Mouse (Mus musculus) forebrain, embryonic 10.5 days (tissue): ENCODE results near the gene Tap2. TPM values are rescaled to one million over a fixed set of nuclear protein-coding genes. Genes with fewer than 3 reads are reported as not detected.

Experiments
- DNase-seq: peaks from one replicate; pipeline ENCODE4 v3.0.0-alpha.2; 2017; ENCODE audit warnings: low spot score; ENCODE audit errors: extremely low spot score
- H3K27ac ChIP-seq: fragments of 300-500 bp; sonication (generic); 2 replicates; pipeline ENCODE4 v1.5.1; 2016; ENCODE audit warnings: mild to moderate bottlenecking
- H3K27me3 ChIP-seq: fragments of 300-500 bp; sonication (generic); 2 replicates; pipeline ENCODE4 v1.6.1; 2016; ENCODE audit warnings: mild to moderate bottlenecking; ENCODE audit not compliant: poor library complexity, severe bottlenecking
- H3K36me3 ChIP-seq: fragments of 300-500 bp; sonication (generic); replicated peaks from 2 replicates; pipeline ENCODE4 v1.6.1; 2016; ENCODE audit warnings: mild to moderate bottlenecking, moderate library complexity
- H3K4me1 ChIP-seq: fragments of 300-500 bp; sonication (generic); 2 replicates; pipeline ENCODE4 v1.6.1; 2016
- H3K4me3 ChIP-seq: fragments of 300-500 bp; sonication (generic); 2 replicates; pipeline ENCODE4 v1.5.1; 2016; ENCODE audit warnings: mild to moderate bottlenecking, moderate library complexity
- H3K9me3 ChIP-seq: fragments of 300-500 bp; sonication (generic); 2 replicates; pipeline ENCODE4 v1.6.1; 2016; ENCODE audit warnings: mild to moderate bottlenecking, moderate library complexity
- WGBS: fragments of 180-500 bp; shearing (Covaris S2); methylation state at CpG from one replicate; pipeline ENCODE4 v1.1.7; 2016; 5-methylcytosine and 5-hydroxymethylcytosine counted together
- polyA plus RNA-seq: library from polyadenylated mRNA; unstranded; fragments of >200 nt; fragmentation: Nextera tagmentation; extraction: Ambion mirVana; gene quantifications from 2 replicates; pipeline ENCODE4 v1.2.1, GENCODE M21; 2016

Gene Tap2
- polyA plus RNA-seq, 1 experiment from 2014 or later: 0.60 TPM

DNA sequence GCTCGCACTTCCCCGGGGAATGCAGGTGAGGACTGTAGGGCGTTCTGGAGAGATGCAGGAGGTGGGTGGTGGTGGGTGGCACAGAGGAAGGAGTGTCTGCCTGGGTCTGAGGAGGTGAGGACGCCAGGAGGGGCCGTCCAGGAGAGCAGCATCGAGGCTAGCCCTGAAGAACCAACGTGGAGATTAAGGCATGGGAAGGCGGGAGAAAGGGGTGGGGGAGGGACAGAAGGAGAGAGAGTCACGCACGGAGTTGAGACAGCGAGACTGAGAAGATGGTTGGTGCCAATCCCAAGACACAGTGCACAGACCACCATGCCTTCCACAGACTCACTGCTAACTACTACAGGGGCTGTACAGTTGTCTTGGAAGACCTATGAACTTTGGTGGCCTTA lies 4.8 kb upstream of the Tap2 start:
- no peak for DNase-seq
- H3K9me3 ChIP-seq: no peaks in the 10 kb centered on the region
- peaks cover 22% of the 10 kb centered on the region for H3K4me1 ChIP-seq
- WGBS: 9% methylated on average over 11 of the region's 11 CpGs
- no peaks in the 10 kb centered on the region for H3K36me3 ChIP-seq
- H3K27me3 ChIP-seq: peaks cover 94% of the 10 kb centered on the region
- peak overlapping the region; percentile 44 for H3K4me3 ChIP-seq
- H3K27ac ChIP-seq: no peak overlapping the region

DNA sequence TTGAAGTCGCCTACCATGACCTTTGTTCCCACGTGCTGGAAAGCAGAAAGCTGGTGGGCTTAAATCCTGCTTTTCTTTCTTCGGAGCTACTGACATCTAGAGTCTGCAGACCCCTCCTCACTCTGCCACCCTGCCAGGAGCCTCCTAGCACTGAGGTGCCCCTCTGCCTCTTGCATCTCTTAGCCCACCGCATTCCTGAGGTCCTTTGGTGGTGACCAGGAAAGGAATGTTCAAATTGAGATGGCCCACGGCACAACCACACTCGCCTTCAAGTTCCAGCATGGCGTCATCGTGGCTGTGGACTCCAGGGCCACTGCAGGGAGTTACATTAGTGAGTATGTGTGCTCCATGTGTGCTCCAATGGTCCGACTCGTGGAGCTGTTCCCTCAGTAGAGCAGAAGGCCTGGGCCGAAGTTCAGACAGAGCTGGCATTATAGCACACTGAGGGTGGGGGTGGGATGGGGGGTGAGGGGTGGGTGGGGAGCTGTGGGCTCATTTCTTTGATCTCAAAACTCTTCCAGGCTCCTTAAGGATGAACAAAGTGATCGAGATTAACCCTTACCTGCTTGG lies 4.2 kb upstream of the Tap2 start:
- 64% methylated on average over 12 of the region's 12 CpGs for WGBS
- H3K36me3 ChIP-seq: no peaks in the 10 kb centered on the region

DNA sequence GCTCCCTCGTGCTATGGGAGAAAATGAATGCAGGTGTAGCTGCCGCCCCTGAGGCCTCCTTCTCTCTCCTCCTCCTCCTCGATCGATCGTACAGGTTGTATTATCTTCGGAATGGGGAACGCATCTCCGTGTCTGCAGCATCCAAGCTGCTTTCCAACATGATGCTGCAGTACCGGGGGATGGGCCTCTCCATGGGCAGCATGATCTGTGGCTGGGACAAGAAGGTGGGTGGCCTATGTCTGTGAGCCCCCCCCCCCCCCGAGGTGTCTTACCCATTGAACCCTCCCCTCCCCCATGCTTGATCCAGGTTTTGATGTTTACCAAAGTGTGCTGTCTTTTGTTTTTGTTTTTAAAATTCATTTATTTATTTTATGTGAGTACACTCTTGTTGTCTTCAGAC lies 3.3 kb upstream of the Tap2 start:
- Histone ChIP-seq H3K27me3 (peaks cover 92% of the 10 kb centered on the region), H3K4me3 (no peak overlapping the region), H3K9me3 (no peaks in the 10 kb centered on the region), H3K27ac (no peak overlapping the region), H3K4me1 (peaks cover 30% of the 10 kb centered on the region), H3K36me3 (no peaks in the 10 kb centered on the region)
- DNase-seq: no peak
- 85% methylated on average over 10 of the region's 10 CpGs for WGBS

More for the DNA sequence above, 4.2 kb upstream of the Tap2 start:
- Histone ChIP-seq H3K9me3 (no peaks in the 10 kb centered on the region), H3K27ac (no peak overlapping the region), H3K27me3 (peaks cover 93% of the 10 kb centered on the region), H3K4me1 (peaks cover 22% of the 10 kb centered on the region), H3K4me3 (no peak overlapping the region)
- DNase-seq: no peak

DNA sequence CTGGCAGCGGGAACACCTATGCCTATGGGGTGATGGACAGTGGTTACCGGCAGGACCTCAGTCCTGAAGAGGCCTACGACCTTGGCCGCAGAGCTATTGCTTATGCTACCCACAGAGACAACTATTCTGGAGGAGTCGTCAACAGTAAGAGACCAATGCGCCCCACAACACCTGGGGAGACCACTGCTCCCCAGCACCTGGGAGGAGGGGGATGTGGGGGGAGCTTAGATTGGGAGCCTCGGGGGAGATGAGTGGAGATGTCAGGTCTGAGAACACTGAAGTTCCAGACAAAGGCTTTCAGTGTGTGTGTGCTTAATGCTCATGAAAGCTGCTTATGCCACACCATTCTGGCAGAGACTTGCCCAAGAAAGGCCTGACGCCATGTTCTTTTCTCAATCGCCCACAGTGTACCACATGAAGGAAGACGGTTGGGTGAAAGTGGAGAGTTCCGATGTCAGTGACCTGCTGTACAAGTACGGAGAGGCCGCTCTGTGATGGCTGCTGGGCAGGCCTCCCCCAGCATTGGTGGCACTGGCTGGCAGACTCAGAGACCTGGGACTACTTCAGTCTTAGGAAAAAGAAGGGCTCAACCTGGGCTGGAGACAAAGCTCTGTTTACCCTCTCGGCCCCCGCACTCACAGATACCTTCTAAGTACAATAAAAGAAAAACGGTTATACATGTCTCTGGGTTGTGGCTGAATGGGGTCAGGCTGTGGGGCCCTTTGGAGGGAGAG lies 2.4 kb upstream of the Tap2 start:
- H3K4me1 ChIP-seq: peaks cover 36% of the 10 kb centered on the region
- no peaks in the 10 kb centered on the region for H3K36me3 ChIP-seq
- WGBS: 88% methylated on average over 16 of the region's 16 CpGs
- DNase-seq: no peak
- H3K9me3 ChIP-seq: no peaks in the 10 kb centered on the region
- no peak overlapping the region for H3K4me3 ChIP-seq
- peaks cover 92% of the 10 kb centered on the region for H3K27me3 ChIP-seq
- H3K27ac ChIP-seq: no peak overlapping the region

DNA sequence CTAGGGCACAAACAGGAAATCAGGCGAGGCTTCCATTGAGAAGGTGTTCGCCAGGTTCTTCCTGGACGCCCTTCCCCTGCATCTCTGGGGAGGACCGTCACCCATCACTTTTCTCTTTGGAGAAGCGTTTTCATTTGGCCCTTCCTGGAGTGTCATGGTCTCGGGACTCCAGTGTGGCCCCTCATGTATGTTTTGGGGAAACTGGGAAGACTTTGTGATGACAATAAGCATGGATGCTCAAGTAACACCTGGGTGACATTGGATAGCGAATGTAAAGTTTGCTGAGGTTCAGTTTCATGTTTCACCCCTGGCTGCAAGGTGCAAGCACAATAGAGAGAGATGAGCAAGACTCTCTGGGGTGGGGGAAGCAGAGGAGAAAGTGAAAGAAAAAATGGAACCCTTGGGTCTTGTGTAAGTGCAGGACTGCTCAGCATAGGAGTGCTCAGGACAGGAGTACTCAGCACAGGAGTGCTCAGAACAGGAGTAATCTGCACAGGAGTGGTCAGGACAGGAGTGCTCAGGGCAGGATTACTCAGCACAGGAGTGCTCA lies 1.7 kb upstream of the Tap2 start:
- H3K9me3 ChIP-seq: no peaks in the 10 kb centered on the region
- 67% methylated on average over 7 of the region's 7 CpGs for WGBS
- no peaks in the 10 kb centered on the region for H3K36me3 ChIP-seq
- DNase-seq: no peak
- peaks cover 33% of the 10 kb centered on the region for H3K4me1 ChIP-seq
- H3K27me3 ChIP-seq: peaks cover 92% of the 10 kb centered on the region
- no peak overlapping the region for H3K27ac ChIP-seq
- no peak overlapping the region for H3K4me3 ChIP-seq

DNA sequence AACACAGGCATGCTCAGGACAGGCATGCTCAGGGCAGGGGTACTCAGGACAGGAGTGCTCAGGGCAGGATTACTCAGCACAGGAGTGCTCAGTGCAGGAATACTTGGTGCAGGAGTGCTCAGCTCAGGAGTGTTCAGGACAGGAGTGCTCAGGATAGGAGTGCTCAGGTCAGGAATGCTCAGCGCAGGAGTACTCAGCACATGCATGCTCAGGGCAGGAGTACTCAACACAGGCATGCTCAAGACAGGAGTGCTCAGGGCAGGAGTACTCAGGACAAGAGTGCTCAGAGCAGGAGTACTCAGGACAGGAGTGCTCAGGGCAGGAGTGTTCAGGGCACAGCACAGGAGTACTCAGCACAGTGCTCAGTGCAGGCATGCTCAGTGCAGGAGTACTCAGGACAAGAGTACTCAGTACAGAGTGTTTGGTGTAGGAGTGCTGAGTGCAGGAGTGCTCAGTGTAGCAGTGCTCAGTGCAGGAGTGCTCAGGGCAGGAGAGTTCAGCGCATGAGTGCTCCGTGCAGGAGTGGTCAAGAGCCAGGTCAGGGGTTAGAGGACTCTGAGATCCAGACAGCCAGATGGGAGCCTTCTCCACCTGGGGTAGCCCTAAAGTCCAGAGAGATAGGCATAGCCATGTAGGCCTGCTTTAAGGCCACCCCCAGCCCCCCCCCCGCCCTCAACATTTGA lies 426 bp upstream of the Tap2 start:
- DNase-seq: no peak
- Histone ChIP-seq H3K27me3 (peaks cover 89% of the 10 kb centered on the region), H3K27ac (no peak overlapping the region), H3K36me3 (no peaks in the 10 kb centered on the region), H3K4me1 (peaks cover 20% of the 10 kb centered on the region), H3K4me3 (no peak overlapping the region), H3K9me3 (no peaks in the 10 kb centered on the region)
- WGBS: 84% methylated on average over 4 of the region's 4 CpGs

DNA sequence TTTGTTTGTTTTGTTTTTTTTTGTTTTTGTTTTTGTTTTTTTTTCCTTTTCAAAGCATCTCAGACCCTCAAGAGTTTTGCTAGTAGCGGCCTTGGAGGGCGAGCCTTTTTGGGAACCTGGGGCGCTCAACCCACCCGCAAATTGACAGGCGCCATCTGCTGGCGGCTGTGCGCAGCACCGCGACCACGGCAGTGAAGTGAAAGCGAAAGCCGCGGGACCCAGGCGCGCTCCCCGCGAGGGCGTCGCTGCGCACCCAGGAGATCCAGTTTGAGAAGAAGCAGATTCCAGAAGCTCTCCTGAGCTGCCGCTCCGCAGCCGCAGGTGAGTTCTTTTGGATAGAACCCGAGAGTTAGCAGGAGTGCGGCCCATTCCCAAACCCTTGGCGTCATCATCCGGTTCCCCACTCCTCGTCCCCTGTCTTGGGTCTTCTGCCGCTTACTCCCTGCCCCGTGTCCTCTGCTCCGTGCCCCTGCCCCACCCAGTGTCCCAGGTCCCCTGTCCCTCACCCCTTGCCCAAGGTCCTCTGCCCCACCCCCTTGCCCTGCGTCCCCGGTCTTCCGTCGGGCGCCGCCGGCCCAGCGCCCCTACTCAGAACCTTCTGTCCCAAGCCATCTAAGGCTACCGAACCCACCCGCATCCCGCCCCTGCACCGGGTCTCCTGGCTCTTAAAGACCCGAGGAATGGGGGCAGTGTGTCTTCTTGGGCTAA lies 1.1 kb downstream of the Tap2 start:
- Histone ChIP-seq H3K9me3 (no peaks in the 10 kb centered on the region), H3K36me3 (no peaks in the 10 kb centered on the region), H3K27me3 (peaks cover 87% of the 10 kb centered on the region), H3K4me3 (peak overlapping the region; percentile 70), H3K27ac (peak overlapping the region; percentile 56; the same call in 1 of the 2 replicates), H3K4me1 (peaks cover 13% of the 10 kb centered on the region)
- peak; percentile 77 for DNase-seq
- 1% methylated on average over 44 of the region's 44 CpGs for WGBS

DNA sequence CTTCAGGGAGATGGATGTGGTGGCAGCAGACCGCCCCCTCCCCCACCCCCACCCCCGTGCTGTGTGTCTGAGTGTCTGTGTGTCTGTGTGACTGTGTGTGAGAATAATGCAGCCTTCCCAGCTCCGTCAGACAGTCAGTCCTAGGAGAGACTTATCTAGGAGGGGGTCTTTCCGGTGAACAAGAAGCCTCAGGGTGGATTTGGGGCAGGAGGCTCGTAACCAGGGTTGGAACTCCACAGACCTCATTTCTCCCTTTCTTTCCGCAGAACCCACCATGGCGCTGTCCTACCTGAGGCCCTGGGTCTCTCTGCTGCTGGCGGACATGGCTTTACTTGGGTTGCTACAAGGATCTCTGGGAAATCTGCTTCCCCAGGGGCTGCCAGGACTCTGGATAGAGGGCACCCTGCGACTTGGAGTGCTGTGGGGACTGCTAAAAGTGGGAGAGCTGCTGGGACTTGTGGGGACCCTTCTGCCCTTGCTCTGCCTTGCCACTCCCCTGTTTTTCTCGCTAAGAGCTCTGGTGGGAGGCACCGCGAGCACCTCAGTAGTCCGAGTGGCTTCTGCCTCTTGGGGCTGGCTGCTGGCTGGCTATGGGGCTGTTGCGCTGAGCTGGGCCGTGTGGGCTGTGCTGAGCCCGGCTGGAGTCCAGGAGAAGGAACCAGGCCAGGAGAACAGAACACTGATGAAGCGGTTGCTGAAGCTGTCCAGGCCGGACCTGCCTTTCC lies 1.9 kb downstream of the Tap2 start:
- H3K9me3 ChIP-seq: peaks cover 4% of the 10 kb centered on the region; the same call in 1 of the 2 replicates
- DNase-seq: no peak
- WGBS: 11% methylated on average over 18 of the region's 18 CpGs
- 0 out of 2 replicates have a peak overlapping the region, but pooled peaks have one; percentile 56 for H3K27ac ChIP-seq
- peaks cover 81% of the 10 kb centered on the region for H3K27me3 ChIP-seq
- peak overlapping the region; percentile 70 for H3K4me3 ChIP-seq
- no peaks in the 10 kb centered on the region for H3K36me3 ChIP-seq
- peaks cover 13% of the 10 kb centered on the region for H3K4me1 ChIP-seq

DNA sequence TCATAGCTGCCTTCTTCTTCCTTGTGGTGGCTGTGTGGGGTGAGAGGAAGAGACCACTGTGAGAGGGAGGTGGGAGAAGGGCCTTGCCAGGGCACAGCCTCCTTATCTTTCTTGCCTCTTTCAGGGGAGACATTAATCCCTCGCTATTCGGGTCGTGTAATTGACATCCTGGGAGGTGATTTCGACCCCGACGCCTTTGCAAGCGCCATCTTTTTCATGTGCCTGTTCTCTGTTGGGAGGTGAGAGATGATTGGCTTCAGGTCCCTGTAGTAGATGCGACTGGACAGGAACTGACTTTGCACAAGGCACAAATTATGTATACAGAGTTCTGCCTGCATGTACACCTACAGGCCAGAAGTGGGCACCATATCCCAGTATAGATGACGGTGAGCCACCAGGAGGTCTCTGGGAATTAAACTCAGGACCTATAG lies 2.4 kb downstream of the Tap2 start:
- H3K36me3 ChIP-seq: no peaks in the 10 kb centered on the region
- peaks cover 4% of the 10 kb centered on the region; the same call in 1 of the 2 replicates for H3K9me3 ChIP-seq
- WGBS: 18% methylated on average over 9 of the region's 9 CpGs
- DNase-seq: no peak
- peaks cover 81% of the 10 kb centered on the region for H3K27me3 ChIP-seq
- H3K27ac ChIP-seq: no peak overlapping the region
- peak overlapping the region; percentile 70 for H3K4me3 ChIP-seq
- peaks cover 13% of the 10 kb centered on the region for H3K4me1 ChIP-seq

DNA sequence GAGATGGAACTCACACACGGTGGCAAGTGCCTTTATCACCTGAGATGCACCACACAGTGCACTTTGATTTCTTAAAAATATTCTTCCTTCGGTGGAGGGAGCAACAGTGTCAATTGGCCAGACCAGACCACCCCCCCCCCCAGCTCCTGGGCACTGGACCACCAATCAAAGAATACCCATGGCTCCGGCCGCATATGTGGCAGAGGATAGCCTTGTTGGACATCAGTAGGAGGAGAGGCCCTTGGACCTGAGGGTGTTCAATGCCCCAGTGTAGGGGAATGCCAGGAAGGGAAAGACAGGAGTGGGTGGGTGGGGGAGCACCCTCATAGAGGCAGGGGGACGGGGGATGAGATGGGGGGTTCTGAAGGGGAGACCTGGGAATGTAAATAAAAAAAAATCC lies 3.4 kb downstream of the Tap2 start:
- peaks cover 4% of the 10 kb centered on the region; the same call in 1 of the 2 replicates for H3K9me3 ChIP-seq
- no peak for DNase-seq
- peaks cover 81% of the 10 kb centered on the region for H3K27me3 ChIP-seq
- 91% methylated on average over 5 of the region's 5 CpGs for WGBS
- H3K36me3 ChIP-seq: no peaks in the 10 kb centered on the region
- H3K4me1 ChIP-seq: peaks cover 16% of the 10 kb centered on the region
- H3K27ac ChIP-seq: no peak overlapping the region
- no peak overlapping the region for H3K4me3 ChIP-seq

DNA sequence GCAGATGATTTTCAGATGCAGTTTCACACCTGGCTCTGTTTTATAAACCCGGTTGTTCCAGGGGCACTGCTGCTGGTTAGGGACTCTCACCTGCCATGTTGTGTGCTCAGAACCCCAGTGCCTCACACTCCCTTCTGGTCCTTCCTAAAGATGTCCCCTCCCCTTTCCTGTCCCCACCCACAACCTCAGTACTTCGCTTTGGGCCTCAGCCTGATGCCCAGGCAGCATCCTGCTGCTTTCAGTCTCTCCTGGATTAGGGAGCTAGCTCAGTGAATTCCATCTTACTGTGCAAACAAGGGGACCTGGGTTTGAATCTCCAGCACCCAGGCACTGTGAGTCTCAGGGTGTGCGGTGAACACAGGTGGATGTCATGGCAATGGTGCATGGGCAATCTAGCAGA lies 4.1 kb downstream of the Tap2 start:
- DNase-seq: no peak
- Histone ChIP-seq H3K4me1 (peaks cover 20% of the 10 kb centered on the region), H3K9me3 (peaks cover 4% of the 10 kb centered on the region; the same call in 1 of the 2 replicates), H3K27ac (no peak overlapping the region), H3K36me3 (no peaks in the 10 kb centered on the region), H3K4me3 (no peak overlapping the region), H3K27me3 (peaks cover 86% of the 10 kb centered on the region)
- 66% methylated on average over 3 of the region's 3 CpGs for WGBS

DNA sequence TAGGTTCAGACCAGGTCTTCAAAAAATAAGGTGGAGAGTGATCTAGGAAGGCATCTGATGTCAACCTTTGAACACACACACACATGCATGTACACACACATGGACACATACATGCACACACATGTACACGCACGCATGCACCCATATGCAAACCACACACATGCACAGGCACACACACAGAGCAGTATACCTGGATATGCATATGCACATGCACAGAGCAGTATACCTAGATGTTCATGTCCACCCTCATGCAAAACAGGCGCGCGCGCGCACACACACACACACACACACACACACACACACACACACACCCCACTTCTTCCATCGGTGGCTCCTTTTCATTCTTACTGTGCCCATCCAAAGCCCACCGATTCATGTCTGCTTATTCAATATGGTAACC lies 4.5 kb downstream of the Tap2 start:
- DNase-seq: no peak
- Histone ChIP-seq H3K36me3 (no peaks in the 10 kb centered on the region), H3K4me3 (no peak overlapping the region), H3K27me3 (peaks cover 86% of the 10 kb centered on the region), H3K4me1 (peaks cover 20% of the 10 kb centered on the region), H3K9me3 (peaks cover 4% of the 10 kb centered on the region; the same call in 1 of the 2 replicates), H3K27ac (no peak overlapping the region)
- 95% methylated on average over 9 of the region's 9 CpGs for WGBS
